Mouse (Mus musculus) cerebellum, adult 2 months (tissue): ENCODE data around the gene Oscp1.
A peak's percentile ranks its signal among the peaks of the same experiment; 100 is the strongest.

Experiments
- CTCF ChIP-seq: fragments of 200-500 bp; IDR thresholded peaks from 2 replicates; pipeline ENCODE4 v1.5.1; 2011; ENCODE audit warnings: low read depth, mild to moderate bottlenecking, control low read depth, low read length, moderate library complexity, borderline replicate concordance; ENCODE audit not compliant: insufficient read depth
- POLR2A ChIP-seq: fragments of 200-500 bp; IDR thresholded peaks from 2 replicates; pipeline ENCODE4 v1.6.1; 2011; ENCODE audit warnings: low read length, control low read depth, borderline replicate concordance; ENCODE audit not compliant: insufficient read depth

- no peak; the same call in 1 of the 2 replicates for TF ChIP-seq POLR2A
- peak; percentile 95 for TF ChIP-seq CTCF
Observed at GRCm38 (mm10) chr4:126085996-126086576, 27.7 kb downstream of the Oscp1 start.
